Mouse (Mus musculus) CH12.LX (cell line): ENCODE measurements around the gene Bpgm.

Experiments used
- CTCF ChIP-seq, 2 experiments: IDR thresholded peaks in 1 of 2; conservative IDR thresholded peaks in 1 of 2; 2 replicates each; pipeline ENCODE4 v1.5.1; 2011 to 2012; ENCODE audit warnings: low read depth in 2 of 2, low read length in 2 of 2, improper control_type of control experiment in 1 of 2, inconsistent platforms in 1 of 2, mild to moderate bottlenecking in 1 of 2, moderate library complexity in 1 of 2
- ELF1 ChIP-seq: IDR thresholded peaks from 2 replicates; pipeline ENCODE4 v1.6.1; 2014; ENCODE audit warnings: low read depth, mild to moderate bottlenecking, inconsistent platforms, low read length, improper control_type of control experiment
- EP300 ChIP-seq: IDR thresholded peaks from 2 replicates; pipeline ENCODE4 v1.6.1; 2011; ENCODE audit warnings: low read length, improper control_type of control experiment
- ETS1 ChIP-seq: conservative IDR thresholded peaks from 2 replicates; pipeline ENCODE4 v1.6.1; 2012; ENCODE audit warnings: low read depth, mild to moderate bottlenecking, inconsistent platforms, low read length, improper control_type of control experiment, moderate library complexity
- IRF4 ChIP-seq: IDR thresholded peaks from 2 replicates; pipeline ENCODE4 v1.6.1; 2014; ENCODE audit warnings: low read depth, mild to moderate bottlenecking, inconsistent platforms, low read length, improper control_type of control experiment
- JUND ChIP-seq: conservative IDR thresholded peaks from 2 replicates; pipeline ENCODE4 v1.6.1; 2011; ENCODE audit warnings: low read depth, low read length, improper control_type of control experiment
- MAZ ChIP-seq: IDR thresholded peaks from 2 replicates; pipeline ENCODE4 v1.6.1; 2012; ENCODE audit warnings: low read depth, mild to moderate bottlenecking, inconsistent platforms, low read length, improper control_type of control experiment, moderate library complexity
- POLR2A ChIP-seq: IDR thresholded peaks from 2 replicates; pipeline ENCODE4 v1.6.1; 2011; ENCODE audit warnings: low read depth, mild to moderate bottlenecking, improper control_type of control experiment, low read length
- UBTF ChIP-seq: IDR thresholded peaks from 2 replicates; pipeline ENCODE4 v1.6.1; 2012; ENCODE audit warnings: low read depth, mild to moderate bottlenecking, inconsistent platforms, low read length, improper control_type of control experiment, moderate library complexity
- USF1 ChIP-seq: IDR thresholded peaks from 2 replicates; pipeline ENCODE4 v1.6.1; 2014; ENCODE audit warnings: low read depth, mild to moderate bottlenecking, inconsistent platforms, low read length, improper control_type of control experiment
- USF2 ChIP-seq: conservative IDR thresholded peaks from 2 replicates; pipeline ENCODE4 v1.6.1; 2011; ENCODE audit warnings: low read depth, low read length, improper control_type of control experiment
- ZKSCAN1 ChIP-seq: IDR thresholded peaks from 2 replicates; pipeline ENCODE4 v1.6.1; 2012; ENCODE audit warnings: low read depth, inconsistent platforms, low read length, improper control_type of control experiment, borderline replicate concordance

DNA sequence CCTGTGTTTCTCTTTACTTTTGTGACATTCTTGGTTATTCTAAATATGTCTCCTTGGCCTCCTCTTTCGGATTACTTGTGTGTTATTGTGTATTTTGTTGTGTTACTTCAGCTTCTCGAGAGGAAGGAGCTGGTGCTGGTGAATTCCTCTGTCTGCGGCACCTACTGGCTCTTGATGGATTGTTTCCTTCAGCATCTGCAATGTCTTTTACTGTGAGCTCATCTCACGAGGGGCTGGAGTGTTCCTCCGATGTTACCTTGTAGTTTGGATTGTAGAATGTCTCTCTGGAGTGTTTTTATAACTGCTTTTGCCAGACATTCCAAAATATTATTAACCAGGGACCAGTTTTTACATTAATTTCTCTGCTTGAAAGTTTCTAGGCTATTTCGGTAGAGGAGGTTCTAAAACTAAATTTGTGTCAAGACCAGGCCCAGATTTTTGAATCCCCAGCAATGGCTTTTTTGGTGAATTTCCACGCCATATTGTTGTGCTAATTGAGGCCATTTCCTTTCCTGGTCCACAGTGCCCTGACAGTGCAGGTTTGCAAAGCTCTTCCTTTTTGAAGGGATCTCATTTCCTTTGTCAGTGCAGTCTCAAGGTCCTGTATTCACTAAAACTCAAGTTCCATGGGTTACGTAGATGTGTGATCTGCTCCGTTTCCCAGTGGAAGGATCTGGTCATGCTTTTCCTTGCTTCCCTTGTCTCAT, 78.4 kb downstream of the Bpgm start:
- TF ChIP-seq USF1 (no peak), MAZ (no peak), UBTF (no peak), USF2 (no peak), ZKSCAN1 (no peak), ELF1 (no peak), CTCF (conservative IDR thresholded peaks at IDR 0.05 in 1 of 2, IDR thresholded peaks at IDR 0.05 in 1 of 2; ENCODE audit: low read depth in 2 of 2, low read length in 2 of 2) (no peak), IRF4 (no peak), ETS1 (no peak), EP300 (no peak), JUND (no peak), POLR2A (no peak)
